Mouse (Mus musculus) layer of hippocampus, adult 18-20 months (tissue): ENCODE data around the gene Shmt2. TPM values are rescaled to one million over a fixed set of nuclear protein-coding genes. Genes with fewer than 3 reads are reported as not detected.
A peak's percentile ranks its signal among the peaks of the same experiment; 100 is the strongest.

Experiments
- DNase-seq, 2 experiments: peaks; one replicate each; pipeline ENCODE4 v3.0.0; 2022; ENCODE audit warnings: low spot score in 2 of 2
- total RNA-seq, 2 experiments: library from RNA; stranded (reverse); gene quantifications; 2 replicates each; pipeline ENCODE4 v1.2.3; 2021

Shmt2 gene
- total RNA-seq, 2 experiments from 2014 or later, result 24.2 to 25.3 TPM

DNA sequence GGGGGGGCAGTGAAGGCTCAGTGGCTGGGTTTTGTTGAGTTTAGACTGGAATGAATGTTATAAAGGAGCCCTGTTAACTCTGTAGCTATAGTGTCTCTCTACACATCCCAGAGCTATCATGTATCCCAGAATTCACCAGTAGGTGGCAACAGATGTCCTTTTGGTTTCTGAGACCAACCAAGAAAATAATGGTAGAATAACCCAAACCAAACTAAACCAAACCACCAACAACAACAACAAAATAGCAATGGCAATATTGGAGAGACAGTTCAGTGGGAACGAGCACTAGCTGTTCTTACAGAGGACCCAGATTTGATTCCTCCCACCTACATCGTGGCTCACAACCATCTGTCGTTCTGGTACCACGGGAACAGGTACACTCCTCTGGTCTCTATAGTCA is 43.1 kb downstream of the Shmt2 start:
- DNase-seq, result peak in 1 of 2 experiments; percentile 61

DNA sequence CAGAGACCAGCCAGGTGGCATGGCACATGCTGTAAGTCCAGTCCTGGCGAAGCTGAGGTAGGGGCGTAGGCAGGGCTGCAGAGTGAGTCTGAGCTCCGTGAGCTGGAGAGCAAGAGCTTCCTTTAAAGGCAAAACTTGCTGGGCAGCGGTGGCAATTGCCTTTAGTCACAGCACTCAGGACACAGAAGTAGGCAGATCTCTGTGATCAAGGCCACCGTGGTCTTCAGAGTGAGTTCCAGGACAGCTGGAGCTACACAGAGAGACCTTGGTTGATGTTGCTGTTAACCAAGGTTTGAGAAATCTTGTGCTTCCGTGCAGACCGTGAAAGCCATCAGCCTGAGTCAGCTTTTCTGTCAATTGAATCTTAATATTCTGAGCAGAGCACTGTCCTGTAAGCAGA is 44.9 kb downstream of the Shmt2 start:
- DNase-seq, result no peak

DNA sequence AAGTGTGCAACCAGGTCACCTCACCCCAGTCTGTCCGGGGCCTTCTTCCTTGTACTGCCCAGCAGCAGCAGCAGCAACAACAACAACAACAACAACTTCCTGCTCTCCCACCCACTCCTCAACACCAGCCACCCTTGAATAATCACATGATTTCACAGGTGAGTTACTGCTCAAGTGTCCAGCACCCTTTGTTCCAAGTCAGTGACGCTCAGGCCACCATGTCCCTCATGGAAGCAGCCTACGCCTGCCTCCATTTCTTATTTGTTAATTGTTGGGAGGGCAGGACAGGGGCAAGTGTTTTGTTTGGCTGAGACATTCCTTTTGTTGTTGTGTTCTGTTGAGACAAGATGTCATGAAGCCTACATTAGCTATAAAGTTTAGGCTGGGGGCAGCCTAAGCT is 45.7 kb downstream of the Shmt2 start:
- DNase-seq, result no peak

DNA sequence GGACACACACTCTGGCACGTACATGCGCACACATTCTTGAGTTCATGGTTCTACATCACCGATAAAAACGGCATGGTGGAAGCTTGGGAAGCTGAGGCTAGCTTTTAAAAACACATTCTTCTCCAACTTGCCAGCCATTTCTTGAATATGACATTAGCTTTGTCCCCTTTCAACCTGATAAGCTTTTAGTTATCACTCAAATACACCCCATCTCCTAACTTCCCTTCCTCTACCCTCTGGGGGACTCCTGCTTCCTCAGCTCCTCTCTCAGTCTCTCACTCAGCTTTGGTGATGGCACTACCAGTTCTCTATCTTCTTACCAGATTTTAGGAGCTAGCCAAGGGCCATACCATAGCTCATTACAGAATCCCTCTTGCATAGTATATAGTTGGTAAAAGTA is 47.1 kb downstream of the Shmt2 start:
- DNase-seq, result no peak

DNA sequence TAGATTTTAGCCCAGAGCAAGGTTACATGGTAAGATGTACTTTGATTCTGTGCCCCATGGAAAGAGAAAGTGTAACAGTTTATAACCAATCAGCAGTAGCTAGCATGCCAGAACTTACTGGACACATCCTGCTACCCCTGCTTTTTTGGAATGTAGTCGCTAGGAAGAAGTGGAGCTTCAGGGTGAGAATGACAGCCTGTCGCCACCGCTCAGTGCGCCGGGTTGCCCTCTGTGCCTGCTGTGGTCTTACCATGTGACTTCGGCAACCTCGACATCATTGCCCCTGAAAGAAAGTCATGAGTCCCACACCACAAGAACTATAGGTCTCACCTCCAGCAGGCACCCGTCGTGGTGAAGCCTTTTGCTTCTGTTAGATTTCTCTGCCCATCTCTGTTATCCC is 49.5 kb downstream of the Shmt2 start:
- no peak for DNase-seq

DNA sequence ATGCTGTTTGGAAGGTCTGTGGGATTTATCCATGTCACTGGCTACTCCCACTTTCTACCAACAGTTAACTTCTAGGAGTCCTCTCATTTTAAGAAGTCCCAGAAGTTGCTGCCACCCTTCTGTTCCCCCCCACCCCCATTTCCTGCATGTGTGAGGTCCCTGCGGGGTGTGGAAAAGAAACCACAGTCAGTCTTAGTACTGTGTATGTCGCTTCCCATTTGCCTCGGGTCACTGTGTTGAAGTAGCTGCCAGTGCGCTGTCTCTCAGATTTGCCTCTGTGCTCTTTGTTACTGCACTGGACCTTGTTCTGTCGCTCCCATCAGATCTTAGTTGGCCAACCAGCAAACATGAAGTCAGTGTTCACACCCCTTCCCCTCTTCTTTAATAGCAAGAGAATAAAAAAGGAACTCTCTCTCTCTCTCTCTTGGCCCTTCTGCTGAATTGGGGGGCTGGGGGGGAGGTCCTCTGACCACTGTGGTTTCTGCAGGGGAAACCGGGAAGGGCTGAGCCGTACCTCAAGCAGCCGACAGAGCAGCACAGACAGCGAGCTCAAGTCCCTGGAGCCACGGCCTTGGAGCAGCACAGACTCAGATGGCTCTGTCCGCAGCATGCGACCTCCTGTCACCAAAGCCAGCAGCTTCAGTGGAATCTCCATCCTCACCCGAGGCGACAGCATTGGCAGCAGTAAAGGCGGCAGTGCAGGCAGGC is 50.8 kb downstream of the Shmt2 start:
- no peak for DNase-seq

Other genes starting within 250 kb of the Shmt2 start
- 10 to 100 TPM; 48.1 to 53.2 TPM for gene Mbd6, start 233.4 kb downstream of the Shmt2 start, total RNA-seq
- gene Mars, start 210.7 kb downstream of the Shmt2 start, total RNA-seq, result 10 to 100 TPM; 55.2 to 57.5 TPM
- gene Arhgap9, start 200.5 kb downstream of the Shmt2 start, total RNA-seq, result under 1 TPM; 0.84 to 0.92 TPM
- 1 to 10 TPM; 1.5 to 2.0 TPM for gene Gli1, start 180.5 kb downstream of the Shmt2 start, total RNA-seq
- not detected for gene Inhbe, start 168.0 kb downstream of the Shmt2 start, total RNA-seq
- not detected for gene Inhbc, start 152.0 kb downstream of the Shmt2 start, total RNA-seq
- gene R3hdm2, start 142.1 kb downstream of the Shmt2 start, total RNA-seq, result 100 to 1,000 TPM; 164 to 167 TPM
- gene Stac3, start 20.8 kb downstream of the Shmt2 start, total RNA-seq, result 1 to 10 TPM; 2.4 to 3.5 TPM
- 1 to 10 TPM; 3.6 to 3.8 TPM for gene Ndufa4l2, start 7.5 kb downstream of the Shmt2 start, total RNA-seq
- 1 to 10 TPM; 1.2 to 1.3 TPM for gene Nxph4, start 12.1 kb upstream of the Shmt2 start, total RNA-seq
- 100 to 1,000 TPM; 284 to 294 TPM for gene Lrp1, start 98.7 kb upstream of the Shmt2 start, total RNA-seq
- gene Stat6, start 120.5 kb upstream of the Shmt2 start, total RNA-seq, result 1 to 10 TPM; 5.7 to 7.3 TPM
- gene Nemp1, start 144.5 kb upstream of the Shmt2 start, total RNA-seq, result 1 to 10 TPM; 6.6 to 6.7 TPM
- 10 to 100 TPM; 54.8 to 55.6 TPM for gene Nab2, start 146.1 kb upstream of the Shmt2 start, total RNA-seq
- gene Myo1a, start 182.7 kb upstream of the Shmt2 start, total RNA-seq, result 1 to 10 TPM in 1 of 2 experiments, under 1 TPM in 1; 0.79 to 1.7 TPM
- 1 to 10 TPM; 3.8 to 6.9 TPM for gene Tac2, start 202.0 kb upstream of the Shmt2 start, total RNA-seq
- 10 to 100 TPM; 11.2 to 11.8 TPM for gene Zbtb39, start 217.1 kb upstream of the Shmt2 start, total RNA-seq
- 1 to 10 TPM in 1 of 2 experiments, under 1 TPM in 1; 0.99 to 1.2 TPM for gene Gpr182, start 229.3 kb upstream of the Shmt2 start, total RNA-seq
- gene Rdh1, start 237.3 kb upstream of the Shmt2 start, total RNA-seq, result under 1 TPM in 1 of 2 experiments, not detected in 1; 0.15 TPM
- not detected for gene Rdh16f1, start 237.3 kb upstream of the Shmt2 start, total RNA-seq